Comparison of ENCODE assay signal across 10 mouse cellular contexts in the genomic region with DNA sequence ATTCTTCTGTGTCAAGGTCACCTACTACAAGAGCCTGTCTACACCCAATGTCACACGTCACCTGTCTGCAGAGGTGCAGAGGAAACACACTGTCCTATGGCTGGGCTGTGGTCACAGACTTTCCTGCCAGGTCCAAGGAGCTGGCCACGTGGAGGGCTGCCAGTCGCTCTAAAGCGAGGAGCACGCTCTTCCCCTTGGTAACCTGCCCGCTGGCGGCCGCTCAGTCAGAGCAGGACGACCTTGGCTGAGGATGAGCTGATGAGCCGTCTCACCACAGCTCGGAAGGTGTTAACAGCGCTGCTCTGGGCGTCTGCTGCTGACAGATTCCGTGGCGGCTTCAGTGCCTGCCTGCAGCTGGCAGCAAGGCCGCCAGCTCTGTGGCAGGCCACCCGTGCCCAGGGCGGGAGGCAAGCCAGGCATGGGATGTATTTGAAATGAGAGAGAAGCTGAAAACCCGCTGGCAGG. TPM values are rescaled to one million over a fixed set of nuclear protein-coding genes. Genes with fewer than 3 reads are reported as not detected.
A peak's percentile ranks its signal among the peaks of the same experiment; 100 is the strongest.
DNase-seq lines count a peak whose midpoint lies in the region; ATAC-seq and TF ChIP-seq lines count a peak whose summit lies in the region.
"Had no signal": no experiment of that assay in that cellular context is flagged by ENCODE, and none has a peak within 500 bp of the region (broad histone marks: within the 10 kb centered on the region; RNA-seq: fewer than 3 reads in every experiment).

No protein-coding gene starts in this region.

- ATAC-seq in kidney, embryonic 16.5 days (ENCODE audit: low FRiP score, low TSS enrichment), result no peak
- ATAC-seq in hindbrain, embryonic 15.5 days (ENCODE audit: low FRiP score, low read depth), result peak; percentile 43; the same call in 1 of the 2 replicates
- ATAC-seq in stomach, postnatal 0 days (ENCODE audit: low FRiP score, low TSS enrichment), result no peak

- TF ChIP-seq CTCF in cerebellum, adult 2 months (IDR thresholded peaks at IDR 0.05; ENCODE audit: borderline replicate concordance, insufficient read depth, low read depth, low read length), result no peak
- TF ChIP-seq CTCF in stomach, postnatal 0 days (IDR thresholded peaks at IDR 0.05; ENCODE audit: low read depth), result no peak

- intact Hi-C loops in left cerebral cortex, postnatal 36 days (cut with DNase I), result loop anchor here (5.0 to 10.0 kb wide), 2 partner anchors 52 to 434 kb away; a partner anchor contains a TSS

- no peaks in the 10 kb centered on the region; the same call in 1 of the 2 replicates for H3K36me3 ChIP-seq in kidney, embryonic 16.5 days (ENCODE audit: insufficient read depth, low read length)
- H3K36me3 ChIP-seq in hindbrain, embryonic 15.5 days, result peaks cover 1% of the 10 kb centered on the region; the same call in 1 of the 2 replicates
- no peaks in the 10 kb centered on the region for H3K36me3 ChIP-seq in stomach, postnatal 0 days (ENCODE audit: control insufficient read depth, insufficient read depth, low read length)

- 73% methylated on average over 19 of the region's 19 CpGs for WGBS in kidney, embryonic 16.5 days
- WGBS in cerebellum, adult 2 months, result 8% methylated on average over 19 of the region's 19 CpGs
- 50% methylated on average over 19 of the region's 19 CpGs for WGBS in hindbrain, embryonic 15.5 days
- 76% methylated on average over 19 of the region's 19 CpGs for WGBS in stomach, postnatal 0 days

- no peak overlapping the region for H3K27ac ChIP-seq in kidney, embryonic 16.5 days (ENCODE audit: low read length)
- peak overlapping the region; percentile 48 for H3K27ac ChIP-seq in cerebellum, adult 2 months (ENCODE audit: insufficient read depth, low read length)
- peak overlapping the region; percentile 89 for H3K27ac ChIP-seq in hindbrain, embryonic 15.5 days (replicated peaks)
- H3K27ac ChIP-seq in stomach, postnatal 0 days (replicated peaks), result no peak overlapping the region
- H3K27ac ChIP-seq: lung, embryonic 15.5 days had no signal

- peaks cover 19% of the 10 kb centered on the region for H3K4me1 ChIP-seq in kidney, embryonic 16.5 days (ENCODE audit: insufficient read depth, low read length)
- H3K4me1 ChIP-seq in cerebellum, adult 2 months (ENCODE audit: control insufficient read depth, insufficient read depth, low read length), result peaks cover 22% of the 10 kb centered on the region
- H3K4me1 ChIP-seq in hindbrain, embryonic 15.5 days (replicated peaks), result peaks cover 37% of the 10 kb centered on the region
- H3K4me1 ChIP-seq in stomach, postnatal 0 days (replicated peaks; ENCODE audit: control insufficient read depth, insufficient read depth), result no peaks in the 10 kb centered on the region
- H3K4me1 ChIP-seq: lung, embryonic 15.5 days had no signal

- no peak overlapping the region for H3K4me3 ChIP-seq in kidney, embryonic 16.5 days (ENCODE audit: low read length)
- no peak overlapping the region for H3K4me3 ChIP-seq in cerebellum, adult 2 months (replicated peaks; ENCODE audit: insufficient read depth, low read depth, low read length)
- no peak overlapping the region for H3K4me3 ChIP-seq in hindbrain, embryonic 15.5 days
- H3K4me3 ChIP-seq in stomach, postnatal 0 days (ENCODE audit: low read depth, low read length), result no peak overlapping the region
- H3K4me3 ChIP-seq: embryonic facial prominence, embryonic 15.5 days; lung, embryonic 15.5 days had no signal

- H3K27me3 ChIP-seq in kidney, embryonic 16.5 days (ENCODE audit: insufficient read depth, low read length), result no peaks in the 10 kb centered on the region
- H3K27me3 ChIP-seq in cerebellum, adult 2 months (ENCODE audit: control insufficient read depth, insufficient read depth, low read length), result no peaks in the 10 kb centered on the region
- H3K27me3 ChIP-seq in hindbrain, embryonic 15.5 days, result no peaks in the 10 kb centered on the region
- no peaks in the 10 kb centered on the region for H3K27me3 ChIP-seq in stomach, postnatal 0 days (ENCODE audit: control insufficient read depth, insufficient read depth, low read length)
- H3K27me3 ChIP-seq: embryonic facial prominence, embryonic 15.5 days; lung, embryonic 15.5 days had no signal

- peak; percentile 68 for DNase-seq in kidney, adult 11 months
- DNase-seq in cerebellum, adult 2 months, result peak; percentile 81 to 84
- peak; percentile 82 to 89 for DNase-seq in gastrocnemius, adult 8-10 months (ENCODE audit: low spot score in 2 of 2)
- peak; percentile 61 to 71 for DNase-seq in left cerebral cortex, postnatal 36 days (ENCODE audit: low spot score in 2 of 2)
- DNase-seq in right cerebral cortex, postnatal 4 days, result peak; percentile 69
- DNase-seq in stomach, postnatal 0 days (ENCODE audit: low spot score), result no peak

- no peak overlapping the region for H3K4me2 ChIP-seq in kidney, embryonic 16.5 days (replicated peaks; ENCODE audit: low read depth, low read length)
- H3K4me2 ChIP-seq in hindbrain, embryonic 15.5 days, result no peak overlapping the region
- H3K4me2 ChIP-seq in stomach, postnatal 0 days (replicated peaks; ENCODE audit: low read depth), result no peak overlapping the region
- H3K4me2 ChIP-seq: embryonic facial prominence, embryonic 15.5 days; lung, embryonic 15.5 days had no signal

- H3K9ac ChIP-seq in kidney, embryonic 16.5 days (replicated peaks; ENCODE audit: low read length), result no peak overlapping the region
- H3K9ac ChIP-seq in hindbrain, embryonic 15.5 days, result peak overlapping the region; percentile 35; the same call in 1 of the 2 replicates
- no peak overlapping the region for H3K9ac ChIP-seq in stomach, postnatal 0 days (ENCODE audit: low read length)
- H3K9ac ChIP-seq: embryonic facial prominence, embryonic 15.5 days; lung, embryonic 15.5 days had no signal

- TF ChIP-seq EP300 in stomach, postnatal 0 days (optimal IDR thresholded peaks at IDR 0.05), result no peak

- H3K9me3 ChIP-seq in kidney, embryonic 16.5 days (ENCODE audit: low read length), result no peaks in the 10 kb centered on the region
- H3K9me3 ChIP-seq in hindbrain, embryonic 15.5 days, result no peaks in the 10 kb centered on the region
- no peaks in the 10 kb centered on the region for H3K9me3 ChIP-seq in stomach, postnatal 0 days (ENCODE audit: control insufficient read depth, low read length)
- H3K9me3 ChIP-seq: embryonic facial prominence, embryonic 15.5 days; lung, embryonic 15.5 days had no signal

- no peak for TF ChIP-seq POLR2A in cerebellum, adult 2 months (IDR thresholded peaks at IDR 0.05; ENCODE audit: borderline replicate concordance, insufficient read depth, low read length)

RNA-seq across cellular contexts. Expression of a gene that starts 25.6 kb away (rescaled TPM):
- 97.4 and 103 TPM in 2 replicates for polyA plus RNA-seq in kidney, embryonic 16.5 days (2015; fragmentation: Nextera tagmentation; extraction: Ambion mirVana)
- 60.5 and 67.3 TPM in 2 replicates for polyA plus RNA-seq in cerebellum, adult 2 months (2012; rRNA removed)
- 100 to 1,000 TPM in 2 of 4 experiments, 10 to 100 TPM in 2; 81.5 to 137 (median 98.1) TPM for total RNA-seq in gastrocnemius, adult 8-10 months (2022)
- 29.4 and 30.0 TPM in 2 replicates for polyA plus RNA-seq in hindbrain, embryonic 15.5 days (2015; fragmentation: Nextera tagmentation; extraction: Ambion mirVana)
- 10 to 100 TPM; 32.0 to 36.8 TPM for total RNA-seq in left cerebral cortex, postnatal 36 days (2021)
- polyA plus RNA-seq in stomach, postnatal 0 days (2015; fragmentation: Nextera tagmentation; extraction: Ambion mirVana), result 50.9 and 55.2 TPM in 2 replicates

RNA-seq across cellular contexts. Expression of a gene that starts 49.7 kb away (rescaled TPM):
- 45.5 and 49.1 TPM in 2 replicates for polyA plus RNA-seq in kidney, embryonic 16.5 days (2015; fragmentation: Nextera tagmentation; extraction: Ambion mirVana)
- 49.4 and 50.8 TPM in 2 replicates for polyA plus RNA-seq in cerebellum, adult 2 months (2012; rRNA removed)
- total RNA-seq in gastrocnemius, adult 8-10 months (2022), result 10 to 100 TPM; 17.1 to 18.7 (median 18.0) TPM
- polyA plus RNA-seq in hindbrain, embryonic 15.5 days (2015; fragmentation: Nextera tagmentation; extraction: Ambion mirVana), result 40.2 and 43.1 TPM in 2 replicates
- total RNA-seq in left cerebral cortex, postnatal 36 days (2021), result 10 to 100 TPM; 61.3 to 62.7 TPM
- polyA plus RNA-seq in stomach, postnatal 0 days (2015; fragmentation: Nextera tagmentation; extraction: Ambion mirVana), result 16.6 and 16.7 TPM in 2 replicates

RNA-seq across cellular contexts. Expression of a gene that starts 51.0 kb away (rescaled TPM):
- polyA plus RNA-seq in kidney, embryonic 16.5 days (2015; fragmentation: Nextera tagmentation; extraction: Ambion mirVana), result 41.4 and 43.5 TPM in 2 replicates
- polyA plus RNA-seq in cerebellum, adult 2 months (2012; rRNA removed), result 40.6 and 42.2 TPM in 2 replicates
- 1 to 10 TPM; 6.5 to 8.3 (median 7.5) TPM for total RNA-seq in gastrocnemius, adult 8-10 months (2022)
- polyA plus RNA-seq in hindbrain, embryonic 15.5 days (2015; fragmentation: Nextera tagmentation; extraction: Ambion mirVana), result 70.9 and 71.8 TPM in 2 replicates
- total RNA-seq in left cerebral cortex, postnatal 36 days (2021), result 10 to 100 TPM; 63.9 to 65.5 TPM
- polyA plus RNA-seq in stomach, postnatal 0 days (2015; fragmentation: Nextera tagmentation; extraction: Ambion mirVana), result 22.4 and 23.9 TPM in 2 replicates

RNA-seq across cellular contexts. Expression of a gene that starts 51.2 kb away (rescaled TPM):
- 34.7 and 39.3 TPM in 2 replicates for polyA plus RNA-seq in kidney, embryonic 16.5 days (2015; fragmentation: Nextera tagmentation; extraction: Ambion mirVana)
- 17.5 and 19.6 TPM in 2 replicates for polyA plus RNA-seq in cerebellum, adult 2 months (2012; rRNA removed)
- 1 to 10 TPM; 5.1 to 8.7 (median 7.2) TPM for total RNA-seq in gastrocnemius, adult 8-10 months (2022)
- 20.5 and 25.2 TPM in 2 replicates for polyA plus RNA-seq in hindbrain, embryonic 15.5 days (2015; fragmentation: Nextera tagmentation; extraction: Ambion mirVana)
- 10 to 100 TPM; 13.4 to 15.2 TPM for total RNA-seq in left cerebral cortex, postnatal 36 days (2021)
- 17.2 and 18.1 TPM in 2 replicates for polyA plus RNA-seq in stomach, postnatal 0 days (2015; fragmentation: Nextera tagmentation; extraction: Ambion mirVana)

Comparison
In these comparisons a context has a peak if more than half of its experiments do, and no peak if none do; other contexts are left out.
1. H3K27ac ChIP-seq: peak in cerebellum, adult 2 months (single experiment) and hindbrain, embryonic 15.5 days (single experiment); none in kidney, embryonic 16.5 days (single experiment) and stomach, postnatal 0 days (single experiment).